Mouse (Mus musculus) kidney, embryonic 14.5 days (tissue): ENCODE data around the gene Prr27. TPM values are rescaled to one million over a fixed set of nuclear protein-coding genes. Genes with fewer than 3 reads are reported as not detected.

Source experiments
- ATAC-seq: fragments of 200-750 bp; cut with Nextera tagmentation; 2 replicates; pipeline ENCODE4 v1.8.0; 2017; ENCODE audit warnings: moderate number of reproducible peaks, mild to moderate bottlenecking, moderate TSS enrichment, moderate library complexity; ENCODE audit not compliant: low FRiP score, low TSS enrichment
- H3K27ac ChIP-seq: fragments of 300-500 bp; sonication (generic); 2 replicates; pipeline ENCODE4 v1.5.1; 2014; ENCODE audit warnings: low read depth, mild to moderate bottlenecking, low read length, moderate library complexity, mixed read lengths
- H3K27me3 ChIP-seq: fragments of 300-500 bp; sonication (generic); 2 replicates; pipeline ENCODE4 v1.6.1; 2014; ENCODE audit warnings: mild to moderate bottlenecking, low read length; ENCODE audit not compliant: control insufficient read depth, insufficient read depth
- H3K36me3 ChIP-seq: fragments of 300-500 bp; sonication (generic); 2 replicates; pipeline ENCODE4 v1.6.1; 2014; ENCODE audit warnings: low read length, mixed read lengths; ENCODE audit not compliant: control insufficient read depth, insufficient read depth
- H3K4me1 ChIP-seq: fragments of 300-500 bp; sonication (generic); 2 replicates; pipeline ENCODE4 v1.6.1; 2014; ENCODE audit warnings: low read length, mixed read lengths; ENCODE audit not compliant: control insufficient read depth, insufficient read depth
- H3K4me2 ChIP-seq: fragments of 300-500 bp; sonication (generic); replicated peaks from 2 replicates; pipeline ENCODE4 v1.6.1; 2014; ENCODE audit warnings: low read depth, mild to moderate bottlenecking, low read length
- H3K4me3 ChIP-seq: fragments of 300-500 bp; sonication (generic); 2 replicates; pipeline ENCODE4 v1.5.1; 2014; ENCODE audit warnings: mild to moderate bottlenecking, low read length
- H3K9ac ChIP-seq: fragments of 300-500 bp; sonication (generic); 2 replicates; pipeline ENCODE4 v1.6.1; 2014; ENCODE audit warnings: low read depth, mild to moderate bottlenecking, low read length, moderate library complexity
- H3K9me3 ChIP-seq: fragments of 300-500 bp; sonication (generic); 2 replicates; pipeline ENCODE4 v1.6.1; 2016; ENCODE audit warnings: low read length; ENCODE audit not compliant: control insufficient read depth
- WGBS: fragments of 180-500 bp; shearing (Covaris S2); extraction: QIAGEN DNeasy Blood & Tissue Kit; methylation state at CpG from one replicate; pipeline ENCODE4 v1.1.7; 2014; 5-methylcytosine and 5-hydroxymethylcytosine counted together
- polyA plus RNA-seq: library from polyadenylated mRNA; unstranded; fragments of >200 nt; fragmentation: Nextera tagmentation; extraction: Ambion mirVana; gene quantifications from 2 replicates; pipeline ENCODE4 v1.2.1, GENCODE M21; 2014

Gene Prr27
- polyA plus RNA-seq: not detected in 2 replicates

DNA sequence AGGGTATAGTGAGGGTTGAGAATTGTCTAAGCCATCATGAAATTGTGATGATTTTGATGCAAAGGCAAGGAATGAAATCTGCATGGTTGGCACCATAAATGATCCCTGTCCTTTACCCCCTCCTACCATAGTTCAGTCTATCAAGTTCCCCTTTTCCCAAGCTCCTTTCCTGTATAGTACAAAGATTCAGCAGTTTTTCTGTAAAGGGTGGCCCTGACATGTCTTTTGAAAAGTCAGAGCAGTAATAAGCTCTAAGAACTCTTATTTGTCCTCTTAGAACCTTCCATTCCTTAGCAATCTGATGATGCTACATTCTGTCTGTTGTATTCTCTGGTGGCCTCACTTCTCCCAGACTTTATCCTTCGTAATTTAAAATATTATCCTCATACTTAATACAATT lies at the start of gene Prr27:
Prr27 (plus strand) TSS at position 301 of the 400 bp plus-strand sequence.
- H3K27ac ChIP-seq: no peak within 1 kb of the TSS
- no peaks in the 10 kb centered on the region for H3K4me1 ChIP-seq
- no peak for ATAC-seq
- no peaks in the 10 kb centered on the region for H3K27me3 ChIP-seq
- H3K4me3 ChIP-seq: no peak within 1 kb of the TSS
- WGBS: 78% methylated on average over 1 of the region's 1 CpGs
- no peak within 1 kb of the TSS for H3K4me2 ChIP-seq
- H3K9ac ChIP-seq: no peak within 1 kb of the TSS
- H3K9me3 ChIP-seq: no peaks in the 10 kb centered on the region
- H3K36me3 ChIP-seq: no peaks in the 10 kb centered on the region

DNA sequence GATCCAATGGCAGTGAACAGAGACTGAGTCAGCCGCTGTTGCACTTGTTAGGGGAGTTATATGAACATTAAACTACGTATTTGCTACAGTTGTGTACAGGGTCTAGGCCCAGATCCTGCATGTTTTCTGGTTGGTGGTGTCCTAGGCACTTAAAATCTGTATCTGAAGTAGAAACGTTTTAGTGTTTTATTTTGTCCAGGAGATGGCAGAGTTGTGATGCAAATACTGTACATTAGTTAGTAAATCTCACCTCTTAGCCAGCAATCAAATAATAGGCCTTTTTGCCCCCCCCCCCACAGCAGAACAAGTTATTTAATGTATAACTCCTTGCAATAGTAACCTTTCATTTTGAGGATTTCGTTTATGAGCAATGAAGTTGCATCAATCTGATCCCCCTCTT lies 42.8 kb upstream of the Prr27 start:
- Histone ChIP-seq H3K27me3 (no peaks in the 10 kb centered on the region), H3K4me1 (no peaks in the 10 kb centered on the region), H3K4me2 (no peak overlapping the region), H3K4me3 (no peak overlapping the region), H3K36me3 (no peaks in the 10 kb centered on the region), H3K9ac (no peak overlapping the region), H3K9me3 (no peaks in the 10 kb centered on the region), H3K27ac (no peak overlapping the region)
- WGBS: 59% methylated on average over 4 of the region's 4 CpGs
- ATAC-seq: no peak

DNA sequence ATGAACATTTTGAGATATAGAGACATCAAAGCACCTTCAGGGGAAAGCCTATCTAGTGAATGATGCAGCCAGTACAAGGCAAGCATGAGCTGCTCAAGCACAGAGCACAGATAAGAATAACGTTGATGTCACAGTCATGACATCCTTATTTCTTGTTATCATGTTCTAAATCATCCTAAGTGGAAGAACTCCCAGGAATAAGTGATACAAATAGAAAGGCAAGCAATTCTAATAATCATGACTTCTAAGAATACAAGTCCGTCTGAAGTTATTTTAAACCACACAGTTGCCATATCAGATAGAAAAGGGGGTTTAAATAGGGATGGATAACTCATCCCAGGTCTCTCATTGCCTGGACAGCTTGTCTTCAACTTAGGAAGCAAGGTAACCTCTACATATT lies 17.7 kb upstream of the Prr27 start, which contains the start of gene Csn1s2b:
Csn1s2b (plus strand) TSS at position 301 of the 400 bp plus-strand sequence.
- no peak within 1 kb of the TSS for H3K9ac ChIP-seq
- no peaks in the 10 kb centered on the region for H3K36me3 ChIP-seq
- H3K27me3 ChIP-seq: no peaks in the 10 kb centered on the region
- no peaks in the 10 kb centered on the region for H3K4me1 ChIP-seq
- no peak within 1 kb of the TSS for H3K4me2 ChIP-seq
- no peak within 1 kb of the TSS for H3K4me3 ChIP-seq
- WGBS: 71% methylated on average over 2 of the region's 2 CpGs
- no peak for ATAC-seq
- H3K27ac ChIP-seq: no peak within 1 kb of the TSS
- H3K9me3 ChIP-seq: no peaks in the 10 kb centered on the region

DNA sequence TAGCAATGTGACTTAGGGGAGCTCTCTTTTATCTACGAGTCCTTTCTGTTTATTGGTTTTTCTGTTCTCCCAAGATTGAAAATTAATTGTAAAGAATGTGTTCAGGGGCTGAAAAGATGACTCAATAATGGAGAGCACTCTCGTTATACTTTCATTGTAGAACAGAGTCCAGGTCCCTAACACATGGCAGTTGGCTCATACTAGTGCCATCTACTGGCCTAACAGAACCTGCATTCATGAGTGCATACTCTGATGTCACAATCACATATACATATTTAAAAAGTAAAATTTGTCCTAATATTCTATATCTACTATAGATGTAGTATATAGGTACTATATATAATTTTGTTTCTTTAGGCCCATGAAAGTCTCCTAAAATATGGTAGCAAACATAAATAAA lies 16.2 kb upstream of the Prr27 start:
- 76% methylated on average over 2 of the region's 2 CpGs for WGBS
- no peaks in the 10 kb centered on the region for H3K9me3 ChIP-seq
- no peak overlapping the region for H3K27ac ChIP-seq
- H3K4me1 ChIP-seq: no peaks in the 10 kb centered on the region
- H3K27me3 ChIP-seq: no peaks in the 10 kb centered on the region
- H3K4me3 ChIP-seq: no peak overlapping the region
- no peak overlapping the region for H3K4me2 ChIP-seq
- no peak overlapping the region for H3K9ac ChIP-seq
- ATAC-seq: no peak
- H3K36me3 ChIP-seq: no peaks in the 10 kb centered on the region

DNA sequence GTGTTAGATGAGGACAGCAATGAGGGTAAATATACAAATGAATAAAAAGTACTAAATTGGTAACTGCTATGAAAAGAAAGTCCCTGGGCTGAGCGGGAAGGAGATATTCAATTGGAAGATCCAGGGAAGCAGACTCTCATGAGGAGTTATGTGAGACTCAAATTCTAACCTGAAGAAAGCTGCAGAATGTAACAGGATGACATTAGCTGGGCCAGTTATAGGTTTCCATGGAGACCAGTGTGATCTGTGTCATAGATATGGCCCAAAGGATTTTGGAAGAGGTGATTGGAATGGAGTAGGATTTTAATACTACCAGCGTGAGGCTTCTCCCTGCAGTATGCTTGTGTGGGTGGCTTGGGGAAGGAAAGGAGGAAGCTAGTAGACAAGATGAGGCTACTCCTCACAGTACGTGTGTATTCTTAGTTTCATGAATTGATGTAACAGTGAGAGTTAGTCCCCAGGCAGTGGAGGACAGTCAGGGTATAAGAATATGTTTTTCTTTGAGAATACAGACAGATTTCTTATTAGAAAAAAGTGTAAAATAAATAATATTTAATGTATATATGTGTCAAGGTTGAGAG lies 29.7 kb downstream of the Prr27 start:
- Histone ChIP-seq H3K27me3 (no peaks in the 10 kb centered on the region), H3K9me3 (no peaks in the 10 kb centered on the region), H3K4me2 (no peak overlapping the region), H3K4me3 (no peak overlapping the region), H3K27ac (no peak overlapping the region), H3K4me1 (no peaks in the 10 kb centered on the region), H3K36me3 (no peaks in the 10 kb centered on the region), H3K9ac (no peak overlapping the region)
- WGBS: 76% methylated on average over 3 of the region's 3 CpGs
- no peak for ATAC-seq

DNA sequence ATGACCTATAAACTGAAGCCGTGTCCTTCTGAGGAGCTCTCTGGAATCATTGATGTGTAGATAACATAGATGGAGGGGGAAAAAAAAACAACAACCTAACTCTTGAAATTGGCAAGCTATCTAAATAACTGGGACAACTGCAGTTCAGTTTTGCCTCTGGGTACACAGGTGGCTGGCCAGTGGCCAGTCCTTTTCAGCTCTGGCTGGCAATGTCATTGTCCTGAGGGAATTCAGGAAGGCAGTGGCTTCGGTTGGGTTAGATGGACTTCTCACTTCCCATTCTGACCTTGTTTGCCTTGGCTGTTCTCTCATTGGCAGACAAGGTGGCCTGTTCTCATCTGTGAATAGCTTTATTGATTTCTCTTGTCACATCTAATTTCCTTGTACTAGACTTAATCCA lies 44.6 kb downstream of the Prr27 start:
- no peak for ATAC-seq
- H3K9ac ChIP-seq: no peak overlapping the region
- H3K9me3 ChIP-seq: no peaks in the 10 kb centered on the region
- 61% methylated on average over 2 of the region's 2 CpGs for WGBS
- no peak overlapping the region for H3K4me3 ChIP-seq
- no peaks in the 10 kb centered on the region for H3K36me3 ChIP-seq
- H3K4me2 ChIP-seq: no peak overlapping the region
- no peak overlapping the region for H3K27ac ChIP-seq
- H3K27me3 ChIP-seq: no peaks in the 10 kb centered on the region
- no peaks in the 10 kb centered on the region for H3K4me1 ChIP-seq

DNA sequence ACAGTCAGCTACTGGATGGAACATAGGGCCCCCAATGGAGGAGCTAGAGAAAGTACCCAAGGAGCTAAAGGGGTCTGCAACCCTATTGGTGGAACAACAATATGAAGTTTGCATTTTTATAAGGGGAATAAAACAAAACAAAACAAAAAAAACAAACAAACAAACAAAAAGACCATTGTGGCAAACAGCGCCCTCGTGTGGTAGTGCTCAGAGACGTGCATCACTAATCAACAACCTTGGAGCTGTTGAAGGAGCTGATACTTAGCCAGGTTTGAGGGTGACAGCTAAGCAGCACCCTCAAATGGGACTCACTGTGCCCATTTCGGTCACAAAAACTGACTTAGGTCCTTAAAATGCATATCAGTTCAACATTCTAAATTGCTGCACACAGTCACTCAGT lies 45.9 kb downstream of the Prr27 start:
- Histone ChIP-seq H3K27me3 (no peaks in the 10 kb centered on the region), H3K4me2 (no peak overlapping the region), H3K36me3 (no peaks in the 10 kb centered on the region), H3K4me3 (no peak overlapping the region), H3K9me3 (no peaks in the 10 kb centered on the region), H3K4me1 (no peaks in the 10 kb centered on the region), H3K27ac (no peak overlapping the region), H3K9ac (no peak overlapping the region)
- ATAC-seq: no peak
- 35% methylated on average over 4 of the region's 4 CpGs for WGBS

DNA sequence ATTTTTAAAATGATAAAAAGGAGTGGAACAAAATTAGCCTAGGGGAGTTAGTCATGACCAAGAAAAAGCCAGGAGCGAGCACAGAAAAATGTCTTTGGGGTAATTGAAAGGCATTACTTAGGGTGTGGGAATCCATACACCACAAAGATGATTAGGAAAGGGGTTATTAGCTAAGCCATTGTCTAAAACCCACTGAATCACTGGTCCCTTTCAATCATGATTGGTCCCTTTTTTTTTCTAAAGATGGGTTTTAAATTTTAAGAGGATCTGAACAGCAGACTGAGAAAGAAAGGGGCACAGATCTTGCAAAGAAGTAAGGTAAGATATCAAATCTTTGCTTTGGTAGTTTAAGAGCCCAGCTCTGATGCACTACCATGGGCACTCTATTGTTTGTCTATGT lies 59.2 kb downstream of the Prr27 start, which contains the start of gene Odam:
Odam (plus strand) TSS at position 301 of the 400 bp plus-strand sequence.
- Histone ChIP-seq H3K9me3 (no peaks in the 10 kb centered on the region), H3K4me3 (no peak within 1 kb of the TSS), H3K27me3 (no peaks in the 10 kb centered on the region), H3K27ac (no peak within 1 kb of the TSS), H3K4me1 (no peaks in the 10 kb centered on the region), H3K9ac (no peak within 1 kb of the TSS), H3K36me3 (no peaks in the 10 kb centered on the region), H3K4me2 (no peak within 1 kb of the TSS)
- ATAC-seq: no peak
- 90% methylated on average over 1 of the region's 1 CpGs for WGBS
